Mouse (Mus musculus) fat pad, adult 2 months (tissue): Measurements from ENCODE around the gene Abcd2.
A peak's percentile ranks its signal among the peaks of the same experiment; 100 is the strongest.

Source experiments
- DNase-seq: peaks from one replicate; pipeline ENCODE4 v3.0.0-alpha.2; 2011; ENCODE audit warnings: low read depth, low spot score; ENCODE audit errors: extremely low read depth

The Abcd2 gene

DNA sequence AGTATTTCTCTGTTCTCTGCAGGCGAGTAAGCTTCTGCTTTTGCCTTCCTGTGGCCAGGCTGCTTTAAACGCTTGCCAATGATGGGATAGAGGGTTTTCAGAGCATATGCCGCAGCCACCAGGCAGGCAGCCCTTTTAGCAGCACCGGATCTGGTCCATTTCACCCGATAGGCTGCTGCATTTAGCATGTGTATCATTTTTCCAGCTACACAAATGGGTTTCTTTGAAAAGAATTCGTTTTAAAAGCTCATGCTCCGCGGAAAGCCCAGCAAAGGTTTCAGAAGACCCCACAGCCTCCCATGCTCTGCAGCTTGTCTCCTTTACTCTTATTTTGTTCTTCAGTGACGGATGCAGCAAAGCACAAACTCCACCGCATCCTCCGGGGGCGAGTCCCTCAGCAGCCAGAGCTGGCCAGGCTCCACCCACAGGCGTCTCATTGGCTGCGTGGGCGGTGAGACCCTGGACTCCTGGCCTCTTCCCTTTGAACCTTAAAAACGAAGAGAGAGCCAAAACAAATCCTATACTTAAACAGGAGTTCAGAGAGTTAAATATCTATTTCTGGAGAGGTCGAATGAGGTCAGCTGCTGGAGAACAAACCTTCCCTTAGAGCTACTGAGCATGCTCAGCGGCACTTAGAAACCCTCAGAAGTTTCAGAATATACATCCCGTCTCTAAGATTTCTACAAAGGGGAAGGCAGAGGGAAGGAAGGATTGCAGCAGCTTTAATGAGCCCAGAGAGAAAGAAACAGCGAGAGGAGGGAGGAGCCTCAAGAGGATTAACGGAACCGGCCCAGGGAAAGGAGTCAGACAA, at the start of gene Abcd2:
Gene Abcd2, minus strand, starts transcription at position 388 of the 811 bp plus-strand sequence.
- no peak for DNase-seq

DNA sequence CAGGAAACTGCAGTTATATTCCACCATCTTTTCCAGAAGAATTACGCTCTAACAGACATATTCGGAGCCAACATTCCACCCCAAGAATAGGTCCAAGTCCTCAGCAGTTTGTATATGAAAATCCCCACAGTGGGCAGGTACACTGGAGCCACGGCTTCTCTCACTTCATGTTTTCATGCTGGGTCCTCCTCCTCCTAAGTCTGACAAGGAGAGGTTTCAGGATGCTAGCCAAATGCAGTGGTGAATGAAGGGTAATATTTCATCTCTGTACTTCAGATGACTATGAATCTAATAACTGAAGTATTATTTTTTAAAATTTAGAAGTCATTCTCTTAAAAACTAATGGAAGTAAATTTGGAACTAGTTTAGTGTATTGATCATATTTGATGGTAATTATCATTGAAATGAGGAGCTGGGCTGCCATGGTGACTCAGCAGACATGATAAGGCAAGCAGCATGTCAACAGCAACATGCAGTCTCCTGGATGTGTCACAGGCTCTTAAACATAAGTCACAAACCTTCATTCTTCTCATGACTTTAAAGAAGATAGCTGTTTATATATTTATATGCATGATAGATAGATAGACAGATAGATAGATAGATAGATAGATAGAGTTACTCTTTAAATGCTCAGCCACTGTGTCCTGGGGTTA, 49.2 kb upstream of the Abcd2 start:
- no peak for DNase-seq

DNA sequence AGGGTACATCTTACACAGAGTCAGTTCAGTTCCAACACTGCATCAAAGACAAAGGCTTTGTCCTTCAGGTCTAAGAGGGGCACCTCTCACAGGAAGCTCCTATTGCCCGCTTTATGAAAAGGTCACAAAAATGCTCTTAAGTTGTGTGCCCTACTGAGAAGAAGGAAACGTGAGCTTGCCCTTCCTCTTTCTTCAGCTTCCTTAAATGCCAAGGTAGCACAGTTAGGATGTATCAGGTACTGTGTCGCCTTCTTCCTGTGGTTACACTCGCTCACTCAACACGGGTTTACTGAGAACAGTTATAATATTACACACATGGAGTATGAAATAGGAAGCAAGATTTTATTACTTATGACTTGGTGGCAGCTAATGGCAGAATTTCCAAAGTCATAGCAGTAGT, 45.7 kb upstream of the Abcd2 start:
- DNase-seq, result no peak

DNA sequence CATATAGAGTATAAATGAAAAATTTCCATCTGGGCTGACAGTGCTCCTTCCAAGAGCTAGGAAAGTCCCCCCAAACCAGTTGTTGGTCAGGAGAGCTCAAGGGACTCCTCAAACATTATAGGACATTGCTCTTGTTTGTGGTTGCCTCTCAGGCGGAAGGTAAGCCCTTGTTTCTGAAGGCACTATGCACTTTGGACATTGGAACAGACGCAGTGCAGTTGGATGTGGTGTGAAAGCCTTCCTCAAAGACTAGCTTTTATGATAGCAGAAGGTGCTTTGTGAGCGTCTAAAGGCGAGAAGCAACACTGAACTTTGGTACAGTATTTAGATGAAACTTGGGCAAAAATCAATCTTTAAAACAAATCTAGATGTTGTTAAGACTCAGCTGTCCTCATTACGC, 14.9 kb upstream of the Abcd2 start:
- no peak for DNase-seq

DNA sequence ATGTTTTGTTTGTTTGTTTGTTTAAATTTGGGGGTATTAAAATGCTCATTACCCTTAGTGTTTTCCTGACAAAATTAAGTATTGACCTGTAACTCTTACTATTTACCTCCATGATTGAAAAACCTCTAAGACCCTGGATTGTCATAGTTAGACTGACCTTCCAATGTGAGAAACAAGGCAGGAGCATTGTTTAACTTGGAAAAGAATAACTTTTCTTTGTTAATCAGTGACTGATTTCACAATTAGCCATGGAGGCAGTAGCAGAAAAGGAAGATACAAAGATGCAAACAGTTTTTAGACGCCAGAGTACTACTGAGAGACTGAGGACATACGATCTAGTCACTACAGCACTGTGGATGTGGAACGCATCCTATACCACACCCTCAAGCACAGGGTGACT, 11.9 kb upstream of the Abcd2 start:
- no peak for DNase-seq

DNA sequence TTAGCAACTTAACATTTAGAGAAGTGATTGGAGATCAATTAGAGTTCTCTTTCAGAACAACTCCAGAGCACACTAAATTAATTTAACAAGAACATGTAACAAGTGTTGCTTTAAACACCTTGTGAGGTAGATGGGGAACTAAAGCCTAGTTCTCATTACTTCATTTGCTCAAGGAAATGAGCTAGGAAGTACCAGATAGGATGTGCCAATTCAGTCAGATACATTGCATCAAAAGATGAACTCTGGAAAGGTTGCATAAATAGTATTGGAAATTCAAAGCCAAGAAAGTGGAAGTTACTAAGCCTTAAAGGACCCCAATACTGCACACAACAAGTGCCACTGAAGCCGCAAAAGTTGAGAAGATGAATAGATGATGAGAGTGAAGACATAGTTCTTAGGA, 10.9 kb upstream of the Abcd2 start:
- DNase-seq, result no peak

DNA sequence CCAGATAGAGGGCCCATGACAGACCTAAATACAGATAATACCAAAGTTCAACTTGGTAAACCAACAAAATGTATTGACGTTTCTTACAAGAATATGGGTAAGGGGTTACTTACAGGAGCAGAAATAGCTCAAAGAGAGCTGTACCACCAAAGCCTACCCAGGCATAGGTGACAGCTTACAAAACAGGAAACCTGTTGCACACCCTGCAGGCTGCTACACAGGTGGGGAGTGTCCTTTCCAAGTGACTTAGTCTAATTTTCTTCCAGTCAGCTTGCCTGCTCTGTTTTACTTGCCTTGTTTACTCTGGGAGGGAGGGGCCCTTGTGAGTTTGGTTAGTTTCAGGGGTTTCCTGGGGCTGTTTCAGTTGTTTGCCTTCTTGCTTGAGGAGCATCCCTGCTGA, 9.2 kb upstream of the Abcd2 start:
- no peak for DNase-seq

DNA sequence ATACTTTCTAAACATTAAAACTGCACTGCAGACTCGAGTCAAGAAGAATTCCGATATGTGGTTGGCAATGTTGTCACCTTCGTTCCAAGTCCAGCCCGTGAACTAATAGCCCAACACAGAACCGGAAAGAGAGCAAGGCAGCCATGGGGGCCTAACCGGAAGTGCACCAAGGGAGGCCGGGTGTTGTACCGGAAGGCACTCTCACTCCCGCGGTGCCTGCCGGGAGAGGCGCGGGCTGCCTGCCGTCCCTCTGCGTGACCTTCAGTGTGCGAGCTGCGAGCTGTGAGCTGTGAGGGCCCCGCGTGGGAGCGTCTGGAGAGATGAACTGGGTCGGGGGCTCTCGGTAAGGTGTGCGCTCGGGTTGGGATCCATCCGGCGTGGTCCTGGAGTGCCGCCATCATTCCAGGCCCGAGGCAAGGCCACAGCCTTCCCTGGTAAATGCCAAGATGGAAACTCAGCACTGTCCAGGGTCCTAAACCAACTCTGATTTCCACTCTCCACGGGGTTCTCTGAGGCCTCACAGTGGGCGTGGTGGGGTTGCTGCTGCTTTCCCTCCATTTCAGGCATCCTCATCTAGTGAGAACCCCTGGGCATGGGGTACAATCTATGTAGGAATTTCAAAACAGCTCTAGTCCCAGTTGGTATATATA, 7.8 kb upstream of the Abcd2 start, which contains the start of gene CN725425:
Gene CN725425, plus strand, starts transcription at position 239 of the 650 bp plus-strand sequence.
- DNase-seq, result no peak

DNA sequence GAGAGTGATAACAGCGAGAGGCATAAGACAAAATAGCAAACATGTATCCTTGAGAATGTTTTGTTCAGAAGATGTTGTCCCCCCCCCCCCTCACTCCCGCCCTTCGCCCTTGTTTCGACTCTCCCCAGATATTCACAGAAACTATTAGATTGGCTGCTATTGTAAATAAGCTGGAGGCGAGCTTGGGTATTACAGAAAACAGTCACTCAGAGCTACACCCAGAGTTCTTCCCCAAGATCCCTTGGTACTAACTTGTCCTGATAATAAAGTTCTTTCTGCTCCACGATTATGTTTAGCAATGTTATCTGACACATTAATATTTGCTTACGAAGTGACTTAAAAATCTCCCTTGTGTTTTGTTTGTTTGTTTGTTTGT, 612 bp upstream of the Abcd2 start:
- no peak for DNase-seq

DNA sequence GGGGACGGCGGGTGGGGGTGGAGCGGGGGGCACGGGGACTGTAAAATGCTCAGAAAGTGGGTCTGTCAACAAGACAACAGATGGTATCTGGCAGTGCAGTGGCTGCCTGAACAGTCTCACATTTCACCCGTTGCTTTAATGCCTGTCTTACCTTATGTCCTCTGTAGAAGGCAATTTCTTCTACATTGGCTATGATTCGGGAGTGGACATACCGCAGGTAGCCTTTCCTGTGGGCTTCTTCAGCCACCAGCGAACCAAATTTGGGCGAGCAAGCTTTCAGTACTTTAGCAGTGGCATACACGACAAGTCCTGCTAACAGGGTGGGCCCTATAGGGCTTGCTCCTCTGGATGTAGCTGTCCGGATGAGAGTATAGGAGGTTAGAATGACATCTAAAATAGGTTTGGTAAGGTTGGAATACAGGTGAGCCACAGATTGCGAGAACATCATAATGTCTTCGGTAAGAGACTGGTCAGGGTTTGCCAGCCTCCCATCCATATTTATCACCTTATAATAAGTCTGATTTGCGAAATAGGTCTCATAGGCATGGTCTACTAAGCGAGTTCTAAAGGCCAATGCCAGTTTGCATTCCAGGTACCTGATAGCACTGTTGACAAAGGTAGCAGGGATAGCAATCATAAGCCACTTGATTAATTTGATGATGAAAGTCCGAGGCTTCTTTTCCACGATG, 936 bp downstream of the Abcd2 start:
- no peak for DNase-seq

DNA sequence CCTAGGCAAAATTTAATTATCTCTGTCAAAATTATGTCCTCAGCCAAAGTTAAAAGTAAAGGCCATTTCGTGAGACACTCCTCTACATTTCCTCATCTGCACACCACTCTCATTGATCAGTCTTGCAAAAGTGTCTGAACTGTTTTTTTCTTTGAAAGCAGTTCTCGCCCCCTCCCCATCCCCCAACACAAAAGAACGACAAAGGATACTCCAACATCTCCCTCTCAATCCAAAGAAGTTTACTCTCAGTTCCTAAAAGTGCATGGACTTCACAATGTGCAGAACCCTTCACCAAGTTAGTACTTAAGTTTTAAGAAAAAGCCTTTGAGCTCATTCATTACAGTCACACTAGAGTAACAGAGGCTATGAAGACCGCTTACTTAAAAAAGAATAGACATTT, 1.6 kb downstream of the Abcd2 start:
- DNase-seq, result no peak

DNA sequence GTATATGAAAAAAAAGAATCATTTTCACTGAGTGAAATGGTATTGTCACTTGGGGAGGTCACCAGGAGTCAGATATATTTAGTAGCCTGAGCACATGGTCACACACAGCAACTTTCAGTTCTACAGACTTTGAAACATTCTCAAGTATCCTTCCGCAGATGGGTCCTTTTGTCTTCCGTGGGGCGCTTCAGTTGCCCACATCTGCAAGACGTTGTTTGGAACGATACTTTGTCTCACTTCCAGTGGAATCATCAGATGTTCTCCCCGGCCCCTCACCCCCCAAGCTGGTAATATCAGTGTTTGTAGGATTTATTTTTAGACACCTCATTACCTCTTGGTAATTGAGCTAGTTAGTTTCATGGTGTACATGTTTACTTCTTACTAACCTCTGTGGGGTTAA, 5.2 kb downstream of the Abcd2 start:
- DNase-seq, result no peak

DNA sequence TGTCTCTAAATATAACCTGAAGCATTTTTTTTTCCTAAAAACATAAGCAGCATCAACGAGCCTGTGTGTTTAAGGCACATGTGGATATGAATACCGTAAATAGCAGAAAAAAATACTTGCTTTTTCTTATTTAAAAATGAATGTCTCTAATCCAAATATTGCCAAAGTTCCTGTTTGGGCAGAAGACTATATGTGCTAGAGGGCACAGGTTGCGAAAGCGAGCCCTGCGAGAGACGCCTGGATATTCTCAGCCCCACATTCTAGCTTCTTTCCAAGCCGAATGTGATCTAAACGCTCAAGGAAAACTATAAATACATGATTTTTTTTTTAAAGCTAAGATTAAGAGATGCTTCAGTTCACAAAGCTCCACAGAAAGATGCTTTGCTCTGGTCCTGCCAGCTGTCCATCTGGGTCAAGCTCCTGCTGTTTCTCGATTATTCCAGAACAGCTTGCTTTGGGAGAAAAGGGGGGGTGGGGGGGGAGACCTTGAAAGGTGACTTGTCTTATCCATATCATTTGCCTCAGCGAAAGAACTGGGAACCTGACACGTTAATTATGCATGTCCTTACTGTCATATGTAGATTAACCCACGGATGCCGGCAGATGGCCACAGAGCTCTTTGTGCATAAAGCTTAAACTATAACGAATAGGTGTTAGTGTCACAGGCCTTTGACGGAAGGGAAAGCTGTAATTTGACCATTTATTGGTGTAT, 11.5 kb downstream of the Abcd2 start:
- no peak for DNase-seq

DNA sequence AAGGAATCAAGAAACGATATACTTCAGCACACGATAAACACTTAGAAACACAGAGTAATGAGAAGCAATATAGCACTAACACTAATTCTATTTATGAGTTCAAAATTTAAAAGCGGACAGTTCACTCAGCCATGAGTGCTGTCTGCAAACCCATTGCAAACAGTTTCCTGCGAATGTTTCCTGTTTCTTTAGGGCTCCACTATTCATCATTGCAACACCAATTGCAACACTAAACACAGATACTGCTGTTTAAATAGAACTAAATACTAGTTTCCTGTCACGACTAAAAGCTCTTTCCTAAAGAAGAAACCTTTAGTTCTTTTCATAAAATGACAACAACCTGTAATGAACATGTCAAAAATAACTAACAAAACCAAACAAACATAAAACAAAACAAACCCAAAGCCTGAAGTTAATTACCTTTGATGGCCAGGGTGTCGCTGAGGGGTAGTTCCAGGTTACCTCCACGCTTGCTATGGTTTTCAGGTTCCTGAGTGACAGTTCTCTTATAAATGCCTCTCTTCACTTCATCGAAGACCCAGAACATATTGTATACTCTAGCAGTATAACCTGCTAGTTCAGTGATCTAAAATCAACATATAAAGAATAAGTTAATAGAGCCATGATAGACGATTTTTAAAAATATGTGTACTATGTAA, 12.8 kb downstream of the Abcd2 start:
- DNase-seq, result no peak

DNA sequence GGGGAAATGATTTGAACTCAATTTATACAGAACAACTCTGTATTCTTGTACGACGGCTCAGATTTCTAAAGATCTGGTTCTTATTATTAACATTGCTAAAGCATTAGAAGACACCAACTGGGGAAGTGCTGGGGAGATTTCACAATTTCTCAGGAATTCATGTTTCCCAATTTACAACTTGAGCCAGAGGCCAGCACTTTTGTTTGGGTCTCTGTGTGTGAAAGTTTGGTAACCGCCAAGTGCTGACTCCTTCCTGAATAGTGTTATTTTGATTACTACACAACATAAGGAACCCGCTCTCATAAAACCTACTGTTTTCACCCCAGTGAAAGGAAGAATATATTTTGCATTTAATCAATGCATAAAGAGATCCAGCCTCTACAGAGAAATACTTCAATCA, 19.4 kb downstream of the Abcd2 start:
- DNase-seq, result peak; percentile 56

DNA sequence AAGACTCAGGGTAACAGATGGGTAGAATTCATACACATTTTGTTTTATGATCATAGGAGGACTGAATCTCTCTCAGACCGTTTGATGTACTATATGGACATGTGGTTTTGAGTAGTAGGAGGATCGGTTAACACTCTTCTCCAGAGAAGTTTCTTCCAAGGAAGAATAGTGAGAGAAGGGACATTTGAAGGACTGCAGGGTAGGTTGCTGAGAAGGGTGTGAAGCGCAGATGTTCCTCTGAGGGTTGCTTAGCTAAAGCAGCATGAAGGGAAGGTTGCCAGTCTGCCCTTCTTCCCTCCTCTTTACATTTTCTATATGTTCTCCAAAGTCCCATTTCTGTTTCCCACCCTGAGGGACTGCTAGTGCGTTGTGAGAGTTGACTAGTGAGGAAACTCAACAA, 20.3 kb downstream of the Abcd2 start:
- DNase-seq, result no peak

DNA sequence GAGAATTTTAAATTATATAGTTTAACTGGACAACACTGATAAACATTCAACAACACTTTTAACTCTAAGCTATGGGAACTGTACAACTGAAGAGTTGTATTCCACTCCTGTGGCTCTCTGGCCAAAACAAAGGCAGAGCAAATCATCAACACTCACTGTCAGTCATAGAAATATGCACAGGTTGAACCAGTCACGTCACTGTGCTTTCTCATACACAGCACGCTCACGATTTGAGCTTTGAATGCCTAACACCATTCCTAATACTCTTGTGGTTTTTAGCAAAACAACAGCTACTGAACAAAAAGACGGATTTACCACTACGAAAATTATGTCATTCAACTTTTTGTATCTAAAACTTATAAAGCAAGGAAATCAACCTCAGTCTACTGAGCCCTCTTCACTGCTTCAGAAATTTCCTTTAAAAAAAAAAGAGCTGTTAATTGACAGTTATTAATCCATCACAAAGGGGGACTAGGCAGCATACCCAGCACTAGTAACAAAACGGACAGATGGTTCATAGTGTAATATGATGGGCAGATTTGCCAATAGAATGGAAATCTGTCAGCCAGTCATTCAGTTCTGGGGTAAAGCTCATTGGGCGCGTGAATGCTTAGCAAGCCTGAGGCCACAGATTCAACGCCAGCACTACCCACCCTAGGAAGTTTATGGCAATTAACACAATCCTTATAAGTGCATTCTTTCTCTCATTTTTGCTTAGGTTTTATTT, 20.8 kb downstream of the Abcd2 start:
- no peak for DNase-seq

DNA sequence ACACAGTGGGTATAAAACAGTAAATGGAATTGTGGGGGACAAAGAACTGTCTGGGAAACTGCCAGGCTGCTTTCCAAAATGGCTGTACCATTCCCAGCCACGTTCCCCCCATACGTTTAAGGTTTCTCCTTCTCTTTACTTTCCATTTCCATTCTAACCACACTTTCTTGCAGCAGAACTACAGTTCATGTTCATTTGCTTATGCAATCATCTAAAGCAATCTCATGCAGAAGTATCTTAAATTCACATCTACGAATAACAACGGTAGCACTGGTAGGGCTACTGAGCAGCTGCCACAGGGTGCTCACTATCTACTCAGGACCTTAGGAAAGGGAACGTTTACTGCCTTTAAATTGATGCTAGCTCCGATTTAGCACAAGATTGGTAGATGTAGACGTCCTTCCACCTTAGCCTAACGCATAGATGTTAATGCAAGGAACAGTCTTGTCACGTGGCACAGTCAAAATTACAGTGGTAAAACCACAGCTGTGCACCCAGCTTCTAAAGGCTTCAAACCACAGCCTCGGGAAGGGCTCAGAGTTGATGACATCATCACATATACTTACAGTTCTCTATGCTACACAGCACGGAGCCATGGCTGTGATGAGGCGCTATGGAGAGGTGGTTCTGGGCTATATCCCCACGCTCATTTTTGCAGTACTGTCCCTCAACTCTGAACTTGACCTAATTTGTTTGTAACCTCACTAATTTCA, 23.6 kb downstream of the Abcd2 start:
- DNase-seq, result no peak

DNA sequence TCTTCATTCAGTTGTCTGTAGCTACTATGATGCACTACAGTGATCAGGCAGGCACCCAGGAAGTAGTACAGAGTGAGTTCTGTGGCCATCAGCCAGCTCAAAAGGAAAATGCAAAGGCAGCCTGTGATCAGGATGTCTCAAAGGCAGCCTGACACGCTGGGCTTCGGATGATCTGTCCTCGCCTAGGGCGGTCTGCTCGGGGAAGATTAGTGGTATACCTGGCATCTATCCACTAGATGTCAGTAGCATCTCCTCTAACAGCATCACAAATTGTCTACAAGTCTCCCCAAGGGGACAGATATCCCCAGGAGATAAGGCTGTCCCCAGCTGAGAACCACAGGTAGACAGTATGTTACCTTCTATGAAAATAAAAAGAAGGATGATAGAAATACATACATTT, 26.6 kb downstream of the Abcd2 start:
- no peak for DNase-seq
